Mouse (Mus musculus): ENCODE measurements around the gene Gm29564.
"Not testable (repeated sequence)": the region's sequence is repeated elsewhere in the genome, so short reads cannot be mapped to it uniquely, and the experiment has no call there.

Gene Gm29564

DNA sequence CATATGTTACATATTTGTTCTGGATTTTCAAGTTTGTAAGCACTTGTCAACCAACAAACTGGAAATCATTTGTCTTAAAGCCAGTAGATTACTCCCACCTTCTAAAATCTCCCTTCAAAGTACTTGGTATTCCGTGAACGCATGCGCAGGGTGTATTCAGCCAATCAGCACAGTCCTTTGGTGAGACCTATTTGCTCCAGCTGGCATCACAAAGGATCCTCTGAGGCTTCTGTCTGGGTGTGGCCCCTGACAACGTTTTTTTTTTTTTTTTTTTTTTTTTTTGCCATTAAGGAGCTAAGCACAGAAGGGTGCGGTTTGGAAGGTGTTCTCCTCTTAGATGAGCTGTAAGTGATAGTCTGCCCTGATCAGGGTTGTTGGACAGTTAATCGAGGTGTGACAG lies at the start of gene Gm29564:
Gene Gm29564, plus strand, starts transcription at position 301 of the 400 bp plus-strand sequence.
- not testable (repeated sequence) for DNase-seq (ENCODE audit: extremely low spot score, low read depth, low spot score)

Measured in hindlimb bud, embryonic 11.5 days (tissue).